Mouse (Mus musculus) heart, adult 2 months (tissue): Measurements from ENCODE around the gene Hectd3.

Experiments
- EP300 ChIP-seq: fragments of 200-500 bp; IDR thresholded peaks from 2 replicates; pipeline ENCODE4 v1.6.1; 2011; ENCODE audit warnings: low read depth, low read length, control low read depth; ENCODE audit not compliant: insufficient read depth
- POLR2A ChIP-seq: fragments of 200-500 bp; IDR thresholded peaks from 2 replicates; pipeline ENCODE4 v1.6.1; 2011; ENCODE audit warnings: mild to moderate bottlenecking, low read depth, low read length, control low read depth; ENCODE audit not compliant: insufficient read depth

- TF ChIP-seq EP300 (0 out of 2 replicates have a peak, but pooled peaks have one; percentile 35), POLR2A (peak; percentile 78)
These were observed 24.4 kb downstream of the Hectd3 start, which contains the start of gene Eif2b3 for GRCm38 (mm10) chr4:117019206-117020134.
